Mouse (Mus musculus) liver, embryonic 14.5 days (tissue): ENCODE measurements around the gene Adamts9.

Experiments used
- CTCF ChIP-seq: IDR thresholded peaks from 2 replicates; pipeline ENCODE4 v1.5.1; 2016; ENCODE audit warnings: antibody characterized with exemption, low read depth, control low read depth
- EP300 ChIP-seq: IDR thresholded peaks from 2 replicates; pipeline ENCODE4 v1.6.1; 2016; ENCODE audit warnings: antibody characterized with exemption, low read depth

DNA sequence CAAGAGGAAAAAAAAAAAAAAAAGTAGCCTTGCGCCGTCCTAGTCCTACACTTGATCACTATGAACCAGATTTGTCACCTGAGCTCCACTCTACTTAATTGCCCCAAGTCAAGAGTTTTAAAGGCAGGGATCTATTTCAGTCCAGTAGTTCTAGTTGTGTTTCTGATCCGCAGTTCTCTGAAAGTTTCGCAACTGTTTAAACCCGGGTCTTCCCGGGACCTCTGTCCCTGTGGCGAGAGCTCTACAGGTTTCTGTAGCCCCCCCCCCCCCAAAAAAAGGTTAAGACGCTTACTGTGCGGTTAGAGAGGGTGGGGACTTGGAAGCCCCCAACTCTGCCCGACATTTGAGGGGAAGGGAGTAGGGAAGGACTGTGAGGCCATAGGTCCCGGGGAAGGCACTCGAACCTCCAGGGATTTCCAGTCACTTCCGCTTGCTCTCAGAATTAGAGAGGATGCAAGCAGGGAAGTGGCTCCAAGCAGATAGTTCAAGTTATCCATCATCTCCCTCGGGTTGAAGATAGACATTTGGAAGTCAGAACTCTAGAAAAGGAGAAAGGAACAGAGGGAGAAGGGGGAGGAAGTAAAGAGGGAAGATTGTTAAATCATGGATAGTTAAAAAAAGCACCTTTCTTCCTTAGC, 875 bp upstream of the Adamts9 start:
- TF ChIP-seq EP300 (no peak), CTCF (no peak)
